Mouse (Mus musculus) liver, embryonic 11.5 days (tissue): ENCODE results near the gene Pitpna. TPM values are rescaled to one million over a fixed set of nuclear protein-coding genes. Genes with fewer than 3 reads are reported as not detected.

Experiments
- ATAC-seq: fragments of 200-750 bp; cut with Nextera tagmentation; replicated peaks from 2 replicates; pipeline ENCODE4 v1.8.0; 2017; ENCODE audit warnings: moderate number of reproducible peaks, mild to moderate bottlenecking, moderate TSS enrichment, moderate library complexity; ENCODE audit not compliant: low FRiP score
- DNase-seq: peaks from one replicate; pipeline ENCODE4 v3.0.0-alpha.2; 2017; ENCODE audit warnings: low spot score
- H3K27ac ChIP-seq: fragments of 300-500 bp; sonication (generic); 2 replicates; pipeline ENCODE4 v1.5.1; 2014; ENCODE audit warnings: mild to moderate bottlenecking, low read depth, low read length, control low read depth
- H3K27me3 ChIP-seq: fragments of 300-500 bp; sonication (generic); replicated peaks from 2 replicates; pipeline ENCODE4 v1.6.1; 2014; ENCODE audit warnings: low read length, mixed read lengths; ENCODE audit not compliant: control insufficient read depth, insufficient read depth
- H3K36me3 ChIP-seq: fragments of 300-500 bp; sonication (generic); 2 replicates; pipeline ENCODE4 v1.6.1; 2014; ENCODE audit warnings: mild to moderate bottlenecking, low read length, moderate library complexity, mixed read lengths; ENCODE audit not compliant: control insufficient read depth, insufficient read depth
- H3K4me1 ChIP-seq: fragments of 300-500 bp; sonication (generic); replicated peaks from 2 replicates; pipeline ENCODE4 v1.6.1; 2014; ENCODE audit warnings: low read length, mixed read lengths; ENCODE audit not compliant: control insufficient read depth, insufficient read depth
- H3K4me2 ChIP-seq: fragments of 300-500 bp; sonication (generic); 2 replicates; pipeline ENCODE4 v1.6.1; 2014; ENCODE audit warnings: mild to moderate bottlenecking, control low read depth, moderate library complexity
- H3K4me3 ChIP-seq: fragments of 300-500 bp; sonication (generic); 2 replicates; pipeline ENCODE4 v1.5.1; 2014; ENCODE audit warnings: low read depth, low read length, control low read depth
- H3K9ac ChIP-seq: fragments of 300-500 bp; sonication (generic); 2 replicates; pipeline ENCODE4 v1.6.1; 2014; ENCODE audit warnings: low read depth, low read length, control low read depth
- H3K9me3 ChIP-seq: fragments of 300-500 bp; sonication (generic); 2 replicates; pipeline ENCODE4 v1.6.1; 2016; ENCODE audit warnings: low read length, inconsistent platforms, mixed read lengths; ENCODE audit not compliant: control insufficient read depth
- WGBS: fragments of 180-500 bp; shearing (Covaris S2); extraction: QIAGEN DNeasy Blood & Tissue Kit; methylation state at CpG from one replicate; pipeline ENCODE4 v1.1.7; 2014; 5-methylcytosine and 5-hydroxymethylcytosine counted together
- polyA plus RNA-seq: library from polyadenylated mRNA; unstranded; fragments of >200 nt; fragmentation: Nextera tagmentation; extraction: Ambion mirVana; gene quantifications from 2 replicates; pipeline ENCODE4 v1.2.1, GENCODE M21; 2014

Pitpna gene
- polyA plus RNA-seq, 1 experiment from 2014 or later = 63.2 TPM

DNA sequence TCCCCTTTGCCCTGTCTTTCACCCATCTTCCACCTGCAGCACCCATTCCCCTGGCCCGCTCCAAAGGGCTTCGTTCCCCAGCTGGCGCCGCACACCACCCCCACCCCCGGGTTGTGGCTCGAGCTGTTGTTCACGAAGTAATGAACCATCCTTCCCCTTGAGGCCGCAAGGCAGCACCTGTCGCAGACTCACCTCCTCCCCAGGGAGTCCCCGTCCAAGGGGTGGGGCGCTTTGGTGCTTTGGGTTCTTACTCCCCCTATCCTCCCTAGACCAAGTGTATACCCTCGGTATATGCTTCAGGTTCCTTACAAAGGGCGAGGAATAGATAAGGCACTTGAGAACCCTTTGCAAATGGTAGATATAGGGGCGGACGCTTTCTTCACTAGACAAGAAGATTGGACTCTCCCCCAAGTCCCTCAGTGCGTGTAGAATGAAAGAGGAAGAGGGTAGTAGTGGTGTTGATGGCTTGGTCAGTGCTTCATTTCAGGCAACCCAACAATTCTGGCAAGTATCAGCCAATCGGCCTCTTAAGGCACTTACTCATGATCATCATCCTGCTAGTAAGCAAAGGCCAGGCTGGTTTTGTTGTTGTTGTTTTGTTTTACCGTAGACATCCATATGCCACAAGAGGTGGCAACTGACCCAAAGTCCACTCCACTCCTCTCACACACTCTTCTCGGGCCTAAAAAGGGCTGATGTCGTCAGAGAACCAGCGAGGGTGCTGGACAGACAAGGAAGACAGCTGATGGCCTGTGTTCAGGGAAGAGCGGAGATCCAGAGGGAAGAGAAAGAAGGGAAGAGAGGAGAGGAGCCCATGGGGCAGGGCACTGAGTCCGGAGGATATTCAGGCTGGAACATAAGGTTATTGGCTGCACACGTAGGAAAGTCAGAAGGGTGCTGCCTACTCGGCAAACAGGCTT, 66.8 kb downstream of the Pitpna start:
- peak overlapping the region; percentile 77 for H3K4me2 ChIP-seq
- H3K27ac ChIP-seq = peak overlapping the region; percentile 94
- peak overlapping the region; percentile 76 for H3K4me3 ChIP-seq
- DNase-seq (peak; percentile 58), ATAC-seq (peak; percentile 70)
- 22% methylated on average over 25 of the region's 25 CpGs for WGBS
- no peaks in the 10 kb centered on the region for H3K9me3 ChIP-seq
- H3K4me1 ChIP-seq = peaks cover 42% of the 10 kb centered on the region
- peaks cover 13% of the 10 kb centered on the region; the same call in 1 of the 2 replicates for H3K36me3 ChIP-seq
- no peaks in the 10 kb centered on the region for H3K27me3 ChIP-seq
- H3K9ac ChIP-seq = peak overlapping the region; percentile 84

GRCm38 (mm10) chr11:75655621-75656545, 68.0 kb downstream of the Pitpna start:
- peaks cover 35% of the 10 kb centered on the region for H3K4me1 ChIP-seq
- 1% methylated on average over 78 of the region's 78 CpGs for WGBS
- H3K4me2 ChIP-seq = peak overlapping the region; percentile 77
- no peaks in the 10 kb centered on the region for H3K27me3 ChIP-seq
- peak overlapping the region; percentile 84 for H3K9ac ChIP-seq
- peak; percentile 33 for ATAC-seq
- peak; percentile 78 for DNase-seq
- H3K9me3 ChIP-seq = no peaks in the 10 kb centered on the region
- H3K36me3 ChIP-seq = peaks cover 20% of the 10 kb centered on the region; the same call in 1 of the 2 replicates
- peak overlapping the region; percentile 76 for H3K4me3 ChIP-seq
- peak overlapping the region; percentile 94 for H3K27ac ChIP-seq

DNA sequence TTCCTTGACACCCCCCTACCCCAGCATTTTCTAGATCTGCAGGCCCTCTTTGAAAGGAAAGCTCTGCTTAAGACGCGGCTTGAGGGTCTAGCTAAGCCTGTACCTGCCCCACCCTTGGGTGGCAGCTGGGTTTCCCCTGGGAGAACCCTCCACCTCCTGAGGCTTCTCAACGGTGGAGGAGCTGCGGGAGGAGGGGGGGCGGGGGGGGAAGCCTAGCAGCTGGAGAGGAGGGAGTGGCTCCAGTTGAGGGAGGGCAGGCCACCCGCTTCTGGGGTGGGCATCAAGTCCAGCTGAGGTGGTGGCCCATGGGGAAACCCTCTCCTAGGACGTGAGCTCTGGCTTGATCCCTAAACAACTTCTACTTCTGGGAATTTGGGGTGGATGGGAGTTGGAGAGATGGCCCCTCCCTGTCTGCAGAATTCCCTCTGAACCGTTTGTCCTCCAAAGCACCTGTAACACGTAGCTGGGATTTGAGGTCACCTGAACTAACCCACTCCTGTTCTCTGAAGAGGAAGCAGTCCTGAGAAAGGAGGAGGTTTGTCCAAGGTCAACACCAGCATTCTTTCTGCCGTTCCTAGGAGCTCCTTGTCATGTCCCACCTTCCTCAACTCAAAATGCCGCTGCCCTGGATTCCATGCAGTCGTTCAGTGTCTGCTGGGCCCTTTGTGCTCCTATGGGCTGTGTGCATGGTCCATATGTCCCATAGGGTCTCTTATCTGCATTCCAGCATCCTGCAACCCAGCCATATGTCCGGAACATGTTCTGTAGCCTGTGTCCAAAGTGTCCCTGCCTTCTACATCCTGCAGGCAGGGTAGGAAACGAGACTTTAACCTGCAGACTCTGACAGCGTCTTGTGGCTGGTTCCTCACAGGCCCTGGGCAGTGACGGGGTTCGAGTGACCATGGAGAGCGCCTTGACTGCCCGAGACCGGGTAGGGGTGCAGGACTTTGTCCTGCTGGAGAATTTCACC, 69.0 kb downstream of the Pitpna start:
- 70% methylated on average over 17 of the region's 20 CpGs for WGBS
- Histone ChIP-seq H3K4me1 (peaks cover 38% of the 10 kb centered on the region), H3K36me3 (peaks cover 28% of the 10 kb centered on the region; the same call in 1 of the 2 replicates), H3K27ac (peak overlapping the region; percentile 94; the same call in 1 of the 2 replicates), H3K9me3 (no peaks in the 10 kb centered on the region), H3K4me3 (peak overlapping the region; percentile 76), H3K4me2 (peak overlapping the region; percentile 77), H3K27me3 (no peaks in the 10 kb centered on the region), H3K9ac (peak overlapping the region; percentile 84)
- DNase-seq = no peak
- ATAC-seq = no peak

DNA sequence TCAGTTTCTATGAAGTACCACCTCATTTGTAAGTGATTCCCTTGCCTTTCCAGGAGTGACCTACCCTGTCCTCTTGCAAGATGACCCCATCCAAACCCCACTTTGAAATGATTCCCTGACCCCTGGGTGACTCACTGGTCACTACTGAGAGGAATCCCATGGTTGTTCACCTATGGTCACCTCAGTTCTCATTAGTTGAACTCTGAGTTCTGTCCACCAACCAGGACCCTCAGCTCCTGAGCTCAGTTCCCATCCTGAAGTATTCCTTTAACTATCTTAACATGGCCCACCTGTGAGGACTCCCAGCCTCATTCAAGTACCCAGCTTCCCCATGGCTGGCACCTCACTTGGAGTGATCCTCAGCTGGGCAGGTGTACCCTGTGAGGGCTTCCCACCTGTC, 69.9 kb downstream of the Pitpna start:
- Histone ChIP-seq H3K4me2 (no peak overlapping the region), H3K9ac (no peak overlapping the region), H3K27me3 (no peaks in the 10 kb centered on the region), H3K27ac (no peak overlapping the region), H3K36me3 (peaks cover 33% of the 10 kb centered on the region; the same call in 1 of the 2 replicates), H3K9me3 (no peaks in the 10 kb centered on the region), H3K4me1 (peaks cover 33% of the 10 kb centered on the region), H3K4me3 (no peak overlapping the region)
- DNase-seq (no peak), ATAC-seq (no peak)

- no peak overlapping the region for H3K4me3 ChIP-seq
- DNase-seq = no peak
- H3K27ac ChIP-seq = no peak overlapping the region
- peaks cover 34% of the 10 kb centered on the region; the same call in 1 of the 2 replicates for H3K36me3 ChIP-seq
- peaks cover 29% of the 10 kb centered on the region for H3K4me1 ChIP-seq
- no peak overlapping the region for H3K4me2 ChIP-seq
- ATAC-seq = no peak
- no peaks in the 10 kb centered on the region for H3K9me3 ChIP-seq
- H3K9ac ChIP-seq = no peak overlapping the region
- H3K27me3 ChIP-seq = no peaks in the 10 kb centered on the region
- WGBS = 96% methylated on average over 13 of the region's 13 CpGs
These were observed 70.4 kb downstream of the Pitpna start for GRCm38 (mm10) chr11:75658311-75658710.

DNA sequence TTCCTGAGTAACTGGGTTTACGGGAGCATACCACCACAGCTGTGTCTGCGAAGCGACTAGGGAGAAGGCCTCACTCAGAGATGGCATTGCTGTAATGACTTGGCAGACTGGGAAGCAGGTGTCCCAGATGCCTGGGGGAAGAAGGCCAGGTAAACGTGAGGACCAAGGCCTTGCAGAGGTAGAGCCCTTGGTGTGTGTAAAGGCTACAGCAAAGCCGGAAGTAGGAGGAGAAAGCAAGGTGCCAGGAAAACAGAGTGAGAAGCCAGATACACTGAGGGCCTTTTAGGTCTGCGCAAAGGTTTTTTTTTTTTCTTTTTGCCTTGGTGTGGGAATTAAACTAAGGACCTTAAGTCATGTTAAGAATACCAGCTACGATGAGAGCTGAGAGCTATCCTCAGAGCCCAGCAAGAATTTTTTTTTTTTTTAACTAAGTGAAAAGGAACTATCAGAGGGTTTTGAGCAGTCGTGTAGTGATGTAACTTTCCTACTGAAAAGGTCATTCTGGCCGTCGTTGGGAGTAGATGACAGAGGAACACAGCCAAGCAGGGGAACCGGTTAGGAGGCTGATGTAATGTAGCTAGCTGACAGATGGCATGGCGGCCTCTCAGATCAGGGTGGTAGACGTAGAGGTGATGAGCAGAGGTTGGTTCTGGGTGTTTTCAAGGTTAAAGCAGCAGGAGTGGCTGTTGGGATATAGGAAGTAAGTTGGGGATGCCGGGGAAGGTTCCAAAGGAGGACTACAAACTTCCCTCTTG, 71.3 kb downstream of the Pitpna start:
- no peak for DNase-seq
- no peaks in the 10 kb centered on the region for H3K9me3 ChIP-seq
- no peaks in the 10 kb centered on the region for H3K27me3 ChIP-seq
- 85% methylated on average over 14 of the region's 14 CpGs for WGBS
- peaks cover 24% of the 10 kb centered on the region for H3K4me1 ChIP-seq
- H3K27ac ChIP-seq = no peak overlapping the region
- no peak for ATAC-seq
- H3K9ac ChIP-seq = no peak overlapping the region
- no peak overlapping the region for H3K4me3 ChIP-seq
- H3K36me3 ChIP-seq = peaks cover 34% of the 10 kb centered on the region; the same call in 1 of the 2 replicates
- no peak overlapping the region for H3K4me2 ChIP-seq

- Histone ChIP-seq H3K27me3 (no peaks in the 10 kb centered on the region), H3K4me2 (no peak overlapping the region), H3K27ac (no peak overlapping the region), H3K36me3 (peaks cover 39% of the 10 kb centered on the region), H3K4me1 (peaks cover 17% of the 10 kb centered on the region), H3K9me3 (no peaks in the 10 kb centered on the region), H3K4me3 (no peak overlapping the region), H3K9ac (no peak overlapping the region)
- DNase-seq (no peak), ATAC-seq (no peak)
- 86% methylated on average over 12 of the region's 12 CpGs for WGBS
These were observed 72.2 kb downstream of the Pitpna start for GRCm38 (mm10) chr11:75660081-75660590.
